Mouse (Mus musculus): ENCODE measurements around the gene Gm3646.

Gene Gm3646

DNA sequence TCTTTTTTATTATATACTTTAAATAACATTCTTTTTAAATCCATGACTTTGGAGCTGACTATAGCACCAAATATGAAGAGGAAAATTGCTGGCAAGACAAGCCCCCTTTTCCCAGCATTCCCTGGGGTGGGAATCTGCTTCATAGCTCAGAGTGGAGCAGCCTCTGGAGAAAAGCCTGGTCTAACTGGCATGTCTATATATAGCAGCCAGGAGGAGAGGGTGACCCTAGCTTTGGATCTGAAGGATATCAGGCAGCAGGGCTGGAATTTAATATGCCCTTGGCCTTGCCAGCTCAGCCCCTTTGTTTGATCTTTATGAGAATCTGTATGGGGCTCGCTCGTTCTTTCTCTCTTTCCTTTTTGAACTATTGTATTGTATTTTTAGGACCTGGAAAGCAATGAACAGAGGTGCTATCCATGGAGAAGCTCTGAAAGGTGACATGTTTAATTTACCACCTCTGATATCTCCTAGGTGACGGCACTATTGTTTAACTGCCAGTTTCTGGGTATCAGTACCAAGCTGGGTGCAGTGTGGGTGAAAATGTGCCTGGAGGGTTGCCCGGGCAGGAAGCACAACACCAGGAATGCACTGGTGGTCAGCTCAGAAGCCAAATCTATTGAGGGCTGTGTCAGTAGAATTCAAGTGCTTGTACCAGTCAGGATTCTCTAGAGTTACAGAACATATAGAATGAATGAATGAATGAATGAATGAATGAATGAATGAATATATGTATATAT is at the start of gene Gm3646:
Gm3646 (minus strand) TSS at position 90 of the 737 bp plus-strand sequence.
- no peak for DNase-seq (ENCODE audit: low read depth)

DNA sequence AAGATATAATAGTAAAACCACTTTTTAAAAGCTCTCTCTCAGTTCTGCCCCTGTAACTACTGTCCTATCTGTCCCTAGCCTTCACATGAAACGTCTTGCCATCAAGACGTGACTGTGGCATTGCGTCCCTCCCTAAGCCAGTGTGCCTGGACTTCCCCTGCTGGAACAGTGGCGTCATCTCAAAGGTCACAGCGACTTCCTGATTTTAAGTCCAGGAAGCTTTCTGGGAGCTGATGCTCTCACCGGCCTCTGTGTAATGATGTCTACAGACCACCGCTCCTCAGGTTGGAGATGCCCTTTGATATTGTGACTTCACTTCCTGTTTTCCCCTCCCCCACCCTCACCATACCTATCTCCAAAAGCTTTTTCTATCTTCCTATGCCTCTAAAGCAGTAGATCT is 41.9 kb upstream of the Gm3646 start:
- DNase-seq (ENCODE audit: low read depth) = no peak

DNA sequence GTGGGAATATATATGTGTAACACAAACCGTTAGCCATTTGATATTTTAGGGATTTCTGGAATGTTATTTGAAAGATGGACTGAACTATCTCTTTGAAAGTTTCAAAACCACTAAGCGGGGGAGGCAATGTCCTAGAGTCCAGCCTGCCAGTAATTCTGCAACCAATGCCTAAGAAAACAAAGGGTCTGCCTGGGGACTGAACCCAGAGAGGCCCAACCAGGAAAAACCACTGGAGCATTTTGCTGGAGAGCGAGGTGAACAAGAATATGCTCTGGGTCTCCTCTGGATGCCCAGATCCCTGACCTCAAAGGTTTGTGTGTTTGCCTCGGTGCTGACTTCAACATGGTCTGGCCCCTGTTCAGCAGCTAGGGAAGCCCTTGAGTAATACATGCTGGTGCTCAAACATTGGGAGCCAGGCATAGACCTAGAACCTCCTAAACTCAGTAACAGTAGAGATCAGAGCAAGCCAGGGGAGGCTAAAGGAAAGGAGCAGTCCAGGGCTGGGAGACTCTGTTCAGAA is 41.0 kb upstream of the Gm3646 start:
- DNase-seq (ENCODE audit: low read depth) = no peak

DNA sequence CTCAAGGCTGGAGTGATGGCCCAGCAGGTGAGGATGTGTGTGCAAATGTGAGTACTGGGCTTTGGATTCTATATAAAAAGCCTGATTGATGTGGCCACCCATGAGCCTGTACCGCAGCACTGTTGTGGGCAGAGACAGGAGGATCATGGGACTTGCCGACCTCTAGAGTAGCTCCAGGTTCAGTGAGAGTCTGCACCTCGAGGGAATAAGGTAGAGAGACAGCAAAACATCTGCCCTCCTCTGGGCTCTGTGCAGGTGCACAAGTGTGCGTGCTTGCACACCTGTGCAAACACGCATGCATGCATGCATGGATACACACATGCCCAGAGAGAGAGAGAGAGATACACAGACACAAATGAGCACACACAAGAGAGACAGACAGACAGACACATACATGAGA is 38.2 kb upstream of the Gm3646 start:
- no peak for DNase-seq (ENCODE audit: low read depth)

DNA sequence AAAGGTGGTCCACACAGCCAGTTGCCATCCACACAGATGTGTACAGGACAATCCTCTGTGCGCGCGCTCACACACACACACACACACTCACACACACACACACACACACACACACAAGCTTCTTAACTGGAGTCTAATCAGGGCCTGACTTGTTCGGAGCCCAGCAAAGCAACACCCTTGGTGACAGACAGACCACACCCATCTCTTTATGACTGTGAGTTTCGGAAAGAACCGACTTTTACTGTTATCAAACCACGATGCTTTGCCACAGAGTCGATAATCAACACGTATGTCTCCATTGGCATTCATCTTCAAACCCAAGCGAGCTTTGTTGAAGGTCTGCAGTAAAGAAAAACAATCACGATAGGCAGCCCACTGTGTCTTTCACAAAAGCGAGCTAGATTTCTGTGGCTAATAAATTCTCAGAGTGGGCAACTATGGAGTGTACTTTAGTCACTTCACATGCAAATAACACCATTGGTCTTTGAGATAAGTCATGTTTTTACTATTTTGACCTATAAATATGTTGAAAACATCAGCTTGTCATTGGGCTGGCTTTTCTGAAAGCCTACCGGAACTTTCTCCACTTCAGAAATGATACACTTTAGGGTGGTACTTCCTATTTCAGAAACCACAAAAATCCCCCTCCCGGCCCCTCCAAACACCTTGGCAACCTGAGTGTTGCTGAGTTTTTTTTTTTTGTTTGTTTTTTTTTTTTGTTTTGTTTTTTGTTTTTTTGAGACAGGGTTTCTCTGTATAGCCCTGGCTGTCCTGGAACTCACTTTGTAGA is 37.3 kb upstream of the Gm3646 start:
- no peak for DNase-seq (ENCODE audit: low read depth)

DNA sequence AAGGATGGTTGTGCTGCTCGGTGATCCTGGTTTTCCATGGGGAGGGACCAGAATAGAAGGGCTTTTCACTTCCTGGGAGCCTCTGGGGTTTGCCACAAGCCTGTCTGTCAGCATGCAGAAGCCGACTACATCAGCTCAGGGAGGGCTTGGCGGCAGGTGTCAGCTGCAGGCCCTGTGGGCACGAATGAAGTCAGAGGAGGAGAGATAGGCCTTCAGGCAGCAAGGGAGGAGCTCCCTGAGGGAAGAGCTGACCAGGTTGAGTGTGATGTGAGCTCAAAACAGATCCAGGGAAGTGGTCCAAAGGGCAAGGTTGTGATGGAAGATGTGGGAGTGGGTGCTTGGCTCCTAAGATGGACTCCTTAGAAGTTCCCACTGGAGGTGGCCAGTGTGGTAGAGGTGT is 35.7 kb upstream of the Gm3646 start:
- DNase-seq (ENCODE audit: low read depth) = no peak

DNA sequence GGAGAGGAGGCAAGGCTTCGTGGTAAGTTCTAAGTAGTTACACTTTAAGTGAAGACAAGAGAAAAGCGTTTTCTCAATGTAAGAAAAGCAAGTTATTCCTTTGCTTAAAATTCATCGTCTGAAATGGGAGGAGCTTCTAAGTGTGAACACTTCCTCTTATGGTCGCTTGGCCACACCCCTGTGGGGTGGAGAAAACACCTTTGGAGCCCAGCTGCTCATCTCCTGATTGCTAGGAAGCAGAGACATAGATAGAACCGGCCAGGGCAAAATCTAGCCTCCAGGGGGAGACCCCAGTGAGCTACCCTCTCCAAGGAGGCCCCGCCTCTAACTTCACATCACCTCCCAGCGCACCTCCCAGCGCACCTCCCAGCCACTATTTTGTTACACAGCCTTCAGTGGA is 34.7 kb upstream of the Gm3646 start:
- no peak for DNase-seq (ENCODE audit: low read depth)

DNA sequence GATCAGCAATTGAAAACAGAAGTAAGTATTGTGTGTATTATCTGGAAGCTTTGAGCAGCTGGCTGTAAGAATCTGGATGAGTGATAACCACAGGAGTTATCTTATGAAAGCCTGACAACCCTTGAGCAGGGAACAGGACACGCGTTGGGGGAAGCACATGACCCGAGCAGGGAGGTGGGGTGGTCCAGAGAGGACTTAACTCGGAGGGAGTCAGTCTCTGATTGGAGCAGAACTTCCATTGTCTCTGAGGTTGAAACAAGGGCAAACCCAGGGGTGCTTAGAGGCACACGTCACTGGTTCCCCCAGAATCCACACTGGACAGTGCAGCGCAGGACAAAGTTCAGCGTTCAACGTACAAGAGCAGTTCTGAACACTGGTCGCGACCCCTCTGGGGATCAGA is 34.1 kb upstream of the Gm3646 start:
- no peak for DNase-seq (ENCODE audit: low read depth)

DNA sequence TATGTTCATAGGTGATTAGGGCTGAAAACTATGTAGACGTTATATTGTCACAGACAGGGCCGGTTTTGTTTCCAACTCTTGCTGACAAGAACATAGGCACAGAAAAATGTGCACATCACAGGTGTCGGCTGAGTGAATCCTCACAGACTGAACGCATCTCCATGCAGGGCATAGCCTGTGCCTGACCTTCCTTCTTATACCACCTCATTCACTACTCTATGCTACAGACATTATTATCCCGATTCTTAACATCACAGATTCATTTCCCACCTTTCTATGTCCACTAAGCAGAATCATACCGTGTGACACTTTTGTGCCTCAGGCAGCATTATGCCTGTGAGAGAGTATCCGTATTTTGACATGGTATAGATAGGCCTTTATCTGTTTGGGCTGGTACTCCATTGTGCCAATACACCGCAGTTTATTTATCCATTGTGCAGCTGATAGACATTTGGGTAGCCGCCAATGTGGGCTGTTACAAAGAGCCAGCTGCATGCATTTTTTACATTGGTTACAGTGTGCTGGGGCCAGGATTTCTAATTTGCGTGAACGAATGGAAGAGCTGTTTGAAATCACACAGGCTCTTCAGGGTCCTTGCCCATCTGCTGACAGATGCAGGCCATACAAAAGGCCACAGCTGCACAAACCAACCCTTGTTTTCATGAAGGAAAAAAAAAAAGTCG is 33.5 kb upstream of the Gm3646 start:
- no peak for DNase-seq (ENCODE audit: low read depth)

DNA sequence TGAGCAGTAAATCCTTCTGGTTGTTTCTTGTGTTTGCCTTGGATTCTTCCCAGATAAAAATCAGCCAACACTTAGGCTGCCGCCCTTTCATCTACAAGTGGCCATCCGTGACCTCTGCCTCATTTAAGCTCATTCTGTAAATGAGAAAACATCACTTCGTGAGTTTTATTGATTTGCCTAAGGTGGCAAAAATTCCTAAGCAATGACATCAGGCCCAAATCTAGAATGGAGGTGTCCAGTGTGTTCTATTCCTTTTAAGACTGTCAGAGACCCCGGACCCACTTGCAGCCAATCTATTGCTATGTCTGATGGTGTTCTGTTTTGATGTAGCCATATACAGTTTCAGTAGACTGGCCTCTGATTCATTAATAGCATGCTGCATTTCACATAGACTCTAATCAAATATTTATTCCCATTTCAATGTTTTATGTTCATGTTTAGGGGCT is 26.5 kb upstream of the Gm3646 start:
- DNase-seq (ENCODE audit: low read depth) = no peak

DNA sequence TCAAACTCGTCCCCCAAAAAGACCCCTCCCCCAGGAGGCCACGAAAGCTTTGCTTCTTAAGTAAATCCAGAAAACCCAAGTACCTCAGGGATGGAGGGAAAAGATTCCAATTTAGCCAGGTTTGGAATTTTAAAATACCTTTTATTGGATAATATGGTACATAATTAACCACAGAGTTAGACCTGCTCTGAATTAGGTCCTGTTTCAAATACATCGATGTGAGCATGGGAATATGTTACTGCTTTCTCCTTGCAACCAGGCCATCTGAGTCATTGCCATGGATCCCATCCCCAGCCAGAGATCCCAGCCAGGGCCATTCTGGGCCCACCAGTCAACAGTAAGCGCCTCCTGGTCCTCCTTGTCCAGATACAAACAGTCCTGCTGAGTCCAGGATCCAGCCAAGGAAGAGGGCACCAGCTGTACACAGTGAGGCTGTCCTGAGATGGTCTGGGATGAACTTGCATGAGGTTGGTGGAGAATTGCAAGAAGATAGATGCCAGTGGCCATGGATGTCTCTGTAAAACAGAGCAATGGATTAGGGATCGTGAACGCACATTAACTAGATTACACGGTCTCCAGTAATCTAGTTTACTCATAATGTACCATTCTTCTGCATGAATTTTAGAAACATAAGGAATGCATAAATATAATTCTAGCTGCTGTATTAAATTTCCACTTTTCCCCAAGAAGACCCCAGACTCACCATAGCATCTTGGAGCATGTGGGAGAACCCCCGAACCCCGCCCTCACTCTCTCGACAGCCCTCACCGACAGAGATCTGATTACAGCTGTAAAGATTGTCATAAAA is 25.9 kb upstream of the Gm3646 start:
- DNase-seq (ENCODE audit: low read depth) = no peak

DNA sequence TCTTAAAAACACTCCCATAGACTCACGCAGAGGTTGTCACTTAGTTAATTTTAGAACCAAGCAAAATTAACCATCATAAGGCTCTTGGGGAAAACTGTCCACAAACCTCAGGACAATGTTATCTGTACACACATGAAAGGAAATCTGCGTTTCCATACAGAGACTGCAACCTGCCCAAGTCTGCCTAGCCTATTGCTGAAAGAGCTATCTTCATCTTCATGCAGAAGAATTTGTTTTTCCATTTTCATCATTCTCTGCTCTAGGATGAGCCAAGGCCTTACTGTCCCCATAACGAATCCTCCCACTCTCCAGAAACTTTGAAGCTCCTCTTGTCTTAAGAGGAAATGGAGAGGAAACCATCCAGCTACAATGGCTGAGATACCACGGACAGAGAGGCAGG is 19.8 kb upstream of the Gm3646 start:
- DNase-seq (ENCODE audit: low read depth) = no peak

DNA sequence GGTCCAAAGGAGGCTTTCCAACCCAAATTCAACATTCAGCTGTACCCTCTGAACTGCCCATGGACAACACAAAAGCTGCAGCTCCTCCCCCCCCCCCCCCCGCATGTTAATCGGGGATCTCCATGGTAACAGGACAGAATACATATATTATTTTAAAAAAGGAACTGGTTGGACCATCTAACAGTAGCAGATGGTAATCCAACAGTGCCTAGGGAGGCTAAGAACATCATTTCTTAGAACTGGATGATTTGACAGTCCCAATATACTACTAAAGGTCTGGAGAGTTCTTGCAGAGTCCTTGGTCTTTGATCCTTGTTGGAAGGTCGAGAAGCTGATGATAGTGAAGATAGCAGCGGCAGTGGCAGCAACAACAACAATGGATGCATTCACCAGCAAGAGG is 19.1 kb upstream of the Gm3646 start:
- DNase-seq (ENCODE audit: low read depth) = no peak

DNA sequence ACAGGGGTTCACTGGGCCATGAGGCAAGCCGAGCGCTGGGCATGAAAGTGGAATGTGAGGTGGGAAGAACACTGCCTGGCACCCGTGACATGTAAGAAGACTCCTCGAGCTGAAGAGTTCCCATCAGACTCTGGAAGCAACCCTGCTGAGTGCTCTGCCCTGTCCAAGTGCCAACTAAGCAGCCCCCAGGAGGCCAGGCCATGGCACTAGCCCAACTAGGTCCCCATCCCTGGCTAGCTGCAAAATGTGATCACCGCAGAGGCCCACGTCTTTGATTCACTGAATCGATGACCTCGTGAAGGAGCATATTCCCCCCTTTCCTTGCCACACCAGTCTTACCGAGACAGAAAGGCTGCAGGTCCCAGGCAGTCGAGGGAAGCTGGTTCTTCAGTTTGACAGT is 14.5 kb upstream of the Gm3646 start:
- no peak for DNase-seq (ENCODE audit: low read depth)

DNA sequence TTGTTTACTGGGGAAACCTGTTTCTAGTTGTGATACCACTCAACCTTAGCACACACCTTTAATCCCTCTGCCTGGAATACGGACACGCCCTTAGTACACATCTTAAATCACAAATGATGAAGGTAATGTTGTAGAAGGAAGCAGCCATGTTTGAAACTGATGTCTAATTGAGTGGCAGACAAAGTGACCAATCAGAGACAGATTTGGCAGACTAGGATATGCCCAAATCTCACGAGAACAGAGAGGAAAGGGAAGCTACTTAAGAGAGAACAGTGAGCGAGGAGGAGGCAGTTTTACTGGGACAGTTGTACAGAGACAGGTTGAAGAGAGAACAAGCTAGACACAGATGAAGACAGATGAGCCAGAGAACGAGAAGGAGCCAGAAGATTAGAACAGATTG is 10.6 kb upstream of the Gm3646 start:
- no peak for DNase-seq (ENCODE audit: low read depth)

DNA sequence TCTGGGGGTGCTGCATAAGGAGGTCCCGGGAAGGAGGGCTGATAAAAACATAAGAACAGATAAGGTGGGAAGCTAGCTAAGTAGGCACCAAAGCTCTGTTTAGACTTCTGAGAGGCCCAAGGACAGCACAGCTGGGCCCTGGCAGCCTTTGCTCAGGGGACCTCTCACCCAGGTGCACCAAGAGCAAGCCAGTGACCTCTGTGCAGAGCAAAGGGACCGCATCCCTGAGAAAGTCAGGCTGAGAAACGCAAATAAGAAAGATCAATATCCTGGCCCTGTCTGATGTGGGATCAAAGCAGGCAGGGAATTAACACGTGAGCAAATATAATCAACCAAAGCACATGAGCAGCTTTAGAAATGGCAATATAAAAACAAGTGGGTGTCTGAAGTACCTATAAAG is 7.9 kb upstream of the Gm3646 start:
- no peak for DNase-seq (ENCODE audit: low read depth)

DNA sequence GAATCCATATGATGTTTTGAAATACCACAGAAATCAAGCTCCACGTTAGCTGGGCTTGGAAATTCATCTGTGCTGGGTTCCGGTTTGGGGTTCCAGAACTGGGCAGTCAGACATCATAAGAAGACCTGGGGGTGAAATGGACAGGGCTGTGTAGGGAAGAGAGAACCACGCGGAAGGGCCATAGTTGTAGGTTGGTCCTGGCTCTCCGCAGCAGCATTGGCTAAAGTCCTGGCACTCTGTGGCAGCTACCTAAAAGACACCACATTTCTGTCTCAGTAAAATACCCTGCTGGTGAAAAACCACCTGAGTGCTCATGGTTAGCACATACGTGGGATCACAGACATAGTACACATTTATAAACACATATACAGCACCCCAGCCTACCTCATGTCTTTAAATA is 343 bp downstream of the Gm3646 start:
- no peak for DNase-seq (ENCODE audit: low read depth)

DNA sequence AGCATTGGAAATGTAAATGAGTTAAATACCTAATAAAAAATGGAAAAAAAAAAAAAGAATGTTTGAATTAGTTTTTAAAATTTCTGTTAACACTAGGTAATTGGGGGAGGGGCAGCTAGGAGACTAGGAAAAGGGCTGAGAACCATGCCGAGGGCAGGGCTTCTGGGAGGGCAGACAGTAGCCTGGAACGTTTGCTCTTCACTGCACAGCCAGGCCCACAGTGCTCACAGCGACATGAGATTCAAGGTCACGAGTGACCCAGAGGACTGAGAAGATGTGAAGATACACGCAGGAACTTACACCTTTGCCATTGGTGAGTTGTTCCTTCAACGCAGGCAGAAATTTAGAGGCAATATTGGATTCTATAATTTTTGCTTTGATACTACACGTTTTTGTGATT is 2.2 kb downstream of the Gm3646 start:
- no peak for DNase-seq (ENCODE audit: low read depth)

DNA sequence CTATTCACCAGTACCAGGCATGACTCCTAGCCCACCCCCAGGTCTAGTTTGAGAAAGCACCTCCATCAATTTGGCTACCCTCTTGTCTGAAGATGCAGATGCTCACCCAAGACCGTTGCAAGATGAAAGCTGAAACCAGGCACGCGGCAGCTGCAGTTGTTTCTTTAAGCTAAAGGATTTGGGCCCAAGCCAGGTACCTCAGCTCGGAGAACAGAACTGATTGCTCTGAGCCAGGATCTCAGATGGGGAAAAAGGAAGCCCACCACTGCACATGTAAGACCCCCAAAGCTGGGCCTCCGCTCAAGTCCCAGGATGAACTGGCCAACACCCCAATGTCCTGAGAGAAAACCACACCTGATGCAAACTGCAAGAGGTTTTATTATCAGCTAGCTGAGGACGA is 7.6 kb downstream of the Gm3646 start:
- no peak for DNase-seq (ENCODE audit: low read depth)

DNA sequence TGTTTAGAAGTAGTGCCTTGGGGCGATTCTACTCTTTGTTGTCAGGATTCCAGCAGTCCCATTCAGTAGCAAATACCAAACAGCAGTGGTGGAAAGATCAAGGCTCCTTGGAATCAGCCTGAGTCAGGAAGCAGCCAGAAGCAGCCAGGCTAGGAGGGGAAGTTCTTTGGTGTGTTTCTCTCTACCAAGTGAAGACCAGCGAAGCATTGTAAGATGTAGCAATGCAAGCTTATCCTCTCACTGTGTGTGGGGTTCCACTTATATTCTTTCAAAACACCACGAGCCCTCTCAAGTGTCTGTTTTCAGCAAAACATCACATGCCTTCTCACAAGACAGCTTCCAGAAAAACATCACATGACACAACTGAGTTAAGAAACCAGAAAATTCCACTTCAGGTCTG is 8.4 kb downstream of the Gm3646 start:
- no peak for DNase-seq (ENCODE audit: low read depth)

DNA sequence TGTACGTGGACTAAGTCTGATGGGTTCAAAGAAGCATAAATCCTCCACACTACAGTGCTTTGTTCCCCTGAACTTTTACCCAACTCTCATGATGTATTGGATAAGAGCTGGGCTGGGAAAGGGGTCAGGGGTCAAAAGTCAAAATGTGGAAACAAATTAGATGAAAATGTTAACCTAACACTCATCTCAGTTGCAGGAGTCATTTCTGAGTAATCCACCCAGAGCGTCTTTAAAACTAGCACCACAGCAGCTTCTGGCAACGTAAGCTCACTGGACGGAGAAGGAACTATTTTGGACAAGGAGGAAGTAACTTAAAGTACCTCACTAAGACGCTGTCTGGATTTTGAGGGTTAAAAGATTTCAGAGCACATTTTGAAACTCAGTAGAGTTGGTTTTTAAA is 20.5 kb downstream of the Gm3646 start:
- DNase-seq (ENCODE audit: low read depth) = no peak

DNA sequence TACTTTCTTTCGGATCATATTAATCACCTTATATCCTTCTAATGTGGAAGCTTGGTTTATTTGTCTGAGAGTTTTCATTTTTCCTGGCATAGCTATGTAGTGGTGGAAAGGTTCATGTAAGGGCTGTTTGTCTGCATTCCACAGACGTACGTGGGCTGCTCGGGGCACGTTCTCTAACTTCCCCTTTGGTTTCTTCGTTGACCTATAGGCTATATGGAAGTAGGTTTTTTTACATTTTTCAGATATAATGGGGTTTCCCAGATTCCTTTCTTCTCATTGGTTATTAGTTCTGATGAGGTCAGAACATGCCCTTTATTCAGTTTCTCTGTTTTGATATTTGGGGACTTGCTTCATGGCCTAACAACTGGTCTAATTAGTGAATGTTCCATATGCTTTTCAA is 23.3 kb downstream of the Gm3646 start:
- no peak for DNase-seq (ENCODE audit: low read depth)
